Mouse (Mus musculus) brain, embryonic 14.5 days (tissue): ENCODE results near the gene Filip1l.

Source experiments
- CTCF ChIP-seq: fragments of 200-500 bp; IDR thresholded peaks from 2 replicates; pipeline ENCODE4 v1.5.1; 2012; ENCODE audit warnings: inconsistent platforms, mild to moderate bottlenecking, moderate library complexity, borderline replicate concordance; ENCODE audit not compliant: insufficient read depth, insufficient read length; ENCODE audit errors: extremely low read depth
- POLR2A ChIP-seq: fragments of 200-500 bp; IDR thresholded peaks from 2 replicates; pipeline ENCODE4 v1.6.1; 2012; ENCODE audit warnings: mild to moderate bottlenecking, inconsistent platforms, borderline replicate concordance; ENCODE audit not compliant: poor library complexity, insufficient read depth, insufficient read length, severe bottlenecking; ENCODE audit errors: extremely low read depth

- no peak for TF ChIP-seq POLR2A
- TF ChIP-seq CTCF = no peak
Observed at GRCm38 (mm10) chr16:57573831-57574230, 220.9 kb downstream of the Filip1l start.
